Mouse (Mus musculus): ENCODE data around the gene Ssx2ip. TPM values are rescaled to one million over a fixed set of nuclear protein-coding genes. Genes with fewer than 3 reads are reported as not detected.
A peak's percentile ranks its signal among the peaks of the same experiment; 100 is the strongest.

Gene Ssx2ip
- total and polyA plus RNA-seq, 2 experiments: 1.7 to 6.4 TPM

DNA sequence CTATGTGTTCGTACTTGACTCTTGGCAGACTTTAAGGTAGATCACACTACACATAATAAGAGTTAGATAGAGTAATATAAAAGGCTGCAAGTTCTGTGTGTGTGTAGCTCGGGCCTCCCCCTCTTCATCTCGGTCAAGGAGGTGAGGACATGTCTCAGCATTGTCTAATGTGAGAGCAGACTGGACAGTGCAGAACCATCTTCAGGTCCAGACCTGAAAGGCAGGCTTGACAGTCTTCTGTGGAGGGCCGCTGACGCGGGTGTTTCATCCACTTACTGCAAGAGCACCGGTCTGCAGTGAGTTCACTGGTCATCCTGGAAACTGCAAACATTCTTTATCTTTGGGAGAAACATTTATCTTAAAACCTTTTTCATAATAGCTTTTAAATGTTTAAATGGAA, 38.0 kb downstream of the Ssx2ip start:
- peak; percentile 19 for DNase-seq (ENCODE audit: extremely low read depth, low read depth, low spot score)
- Histone ChIP-seq H3K36me3 (ENCODE audit: control insufficient read depth, insufficient read depth, low read length) (peaks cover 1% of the 10 kb centered on the region; the same call in 1 of the 2 replicates), H3K27me3 (ENCODE audit: control insufficient read depth, insufficient read depth, low read length) (no peaks in the 10 kb centered on the region), H3K9ac (ENCODE audit: low read depth, low read length) (no peak overlapping the region), H3K27ac (replicated peaks; ENCODE audit: insufficient read depth, low read depth, low read length) (no peak overlapping the region; the same call in 1 of the 2 replicates), H3K4me3 (ENCODE audit: insufficient read depth, low read depth, low read length) (no peak overlapping the region), H3K4me1 (ENCODE audit: control insufficient read depth, insufficient read depth, low read length) (peaks cover 7% of the 10 kb centered on the region; the same call in 1 of the 2 replicates), H3K79me2 (ENCODE audit: control insufficient read depth, insufficient read depth, low read length) (no peaks in the 10 kb centered on the region)
- TF ChIP-seq POLR2A (IDR thresholded peaks at IDR 0.05; ENCODE audit: extremely low read depth, insufficient read depth, low read length) (no peak), CTCF (IDR thresholded peaks at IDR 0.05; ENCODE audit: low read depth, low read length) (no peak)
- 84% methylated on average over 7 of the region's 7 CpGs for WGBS

- no peak for TF ChIP-seq POLR2A (IDR thresholded peaks at IDR 0.05; ENCODE audit: extremely low read depth, insufficient read depth, low read length)
- no peak for TF ChIP-seq CTCF (IDR thresholded peaks at IDR 0.05; ENCODE audit: low read depth, low read length)
- Histone ChIP-seq H3K4me1 (ENCODE audit: control insufficient read depth, insufficient read depth, low read length) (peaks cover 7% of the 10 kb centered on the region; the same call in 1 of the 2 replicates), H3K9ac (ENCODE audit: low read depth, low read length) (no peak overlapping the region), H3K4me3 (ENCODE audit: insufficient read depth, low read depth, low read length) (no peak overlapping the region), H3K27ac (replicated peaks; ENCODE audit: insufficient read depth, low read depth, low read length) (peak overlapping the region; percentile 59), H3K36me3 (ENCODE audit: control insufficient read depth, insufficient read depth, low read length) (peaks cover 1% of the 10 kb centered on the region; the same call in 1 of the 2 replicates), H3K79me2 (ENCODE audit: control insufficient read depth, insufficient read depth, low read length) (no peaks in the 10 kb centered on the region), H3K27me3 (ENCODE audit: control insufficient read depth, insufficient read depth, low read length) (no peaks in the 10 kb centered on the region)
- WGBS: 81% methylated on average over 8 of the region's 8 CpGs
- no peak for DNase-seq (ENCODE audit: extremely low read depth, low read depth, low spot score)
Observed at GRCm38 (mm10) chr3:146442936-146443335, 38.5 kb downstream of the Ssx2ip start.

- no peak overlapping the region for H3K4me3 ChIP-seq (ENCODE audit: insufficient read depth, low read depth, low read length)
- no peaks in the 10 kb centered on the region for H3K27me3 ChIP-seq (ENCODE audit: control insufficient read depth, insufficient read depth, low read length)
- TF ChIP-seq POLR2A (IDR thresholded peaks at IDR 0.05; ENCODE audit: extremely low read depth, insufficient read depth, low read length): no peak
- no peak for TF ChIP-seq CTCF (IDR thresholded peaks at IDR 0.05; ENCODE audit: low read depth, low read length)
- H3K9ac ChIP-seq (ENCODE audit: low read depth, low read length): no peak overlapping the region
- WGBS: 19% methylated on average over 7 of the region's 7 CpGs
- peak overlapping the region; percentile 73 for H3K27ac ChIP-seq (replicated peaks; ENCODE audit: insufficient read depth, low read depth, low read length)
- H3K36me3 ChIP-seq (ENCODE audit: control insufficient read depth, insufficient read depth, low read length): peaks cover 1% of the 10 kb centered on the region; the same call in 1 of the 2 replicates
- DNase-seq (ENCODE audit: extremely low read depth, low read depth, low spot score): peak; percentile 99
- no peaks in the 10 kb centered on the region for H3K79me2 ChIP-seq (ENCODE audit: control insufficient read depth, insufficient read depth, low read length)
- peaks cover 7% of the 10 kb centered on the region; the same call in 1 of the 2 replicates for H3K4me1 ChIP-seq (ENCODE audit: control insufficient read depth, insufficient read depth, low read length)
Observed at GRCm38 (mm10) chr3:146443380-146443779, 38.9 kb downstream of the Ssx2ip start.

DNA sequence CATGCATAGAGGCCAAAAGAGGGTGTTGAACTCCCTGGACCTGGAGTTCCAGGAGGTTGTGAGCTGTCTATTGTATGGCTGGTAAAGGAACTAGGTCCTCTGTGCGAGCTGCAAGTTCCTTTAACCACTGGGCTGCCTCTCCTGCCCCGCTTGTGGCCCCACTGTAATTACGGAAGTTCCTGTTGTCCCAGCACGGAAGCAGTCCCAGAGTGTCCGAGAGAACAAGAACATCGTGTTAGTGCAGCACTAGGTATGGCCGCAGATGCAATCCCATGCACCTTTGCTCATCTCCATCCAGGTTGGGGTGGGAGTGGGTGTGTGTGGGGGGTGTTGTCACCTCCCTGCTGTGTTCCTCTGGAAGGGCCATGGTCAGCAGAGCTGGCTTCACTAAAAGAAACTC, 40.4 kb downstream of the Ssx2ip start:
- peak; percentile 8 for DNase-seq (ENCODE audit: extremely low read depth, low read depth, low spot score)
- H3K4me3 ChIP-seq (ENCODE audit: insufficient read depth, low read depth, low read length): no peak overlapping the region
- no peak overlapping the region for H3K9ac ChIP-seq (ENCODE audit: low read depth, low read length)
- no peak overlapping the region for H3K27ac ChIP-seq (replicated peaks; ENCODE audit: insufficient read depth, low read depth, low read length)
- TF ChIP-seq CTCF (IDR thresholded peaks at IDR 0.05; ENCODE audit: low read depth, low read length): no peak
- no peak for TF ChIP-seq POLR2A (IDR thresholded peaks at IDR 0.05; ENCODE audit: extremely low read depth, insufficient read depth, low read length)
- H3K36me3 ChIP-seq (ENCODE audit: control insufficient read depth, insufficient read depth, low read length): no peaks in the 10 kb centered on the region; the same call in 1 of the 2 replicates
- H3K4me1 ChIP-seq (ENCODE audit: control insufficient read depth, insufficient read depth, low read length): peaks cover 7% of the 10 kb centered on the region; the same call in 1 of the 2 replicates
- WGBS: 93% methylated on average over 7 of the region's 7 CpGs
- H3K27me3 ChIP-seq (ENCODE audit: control insufficient read depth, insufficient read depth, low read length): no peaks in the 10 kb centered on the region
- no peaks in the 10 kb centered on the region for H3K79me2 ChIP-seq (ENCODE audit: control insufficient read depth, insufficient read depth, low read length)

DNA sequence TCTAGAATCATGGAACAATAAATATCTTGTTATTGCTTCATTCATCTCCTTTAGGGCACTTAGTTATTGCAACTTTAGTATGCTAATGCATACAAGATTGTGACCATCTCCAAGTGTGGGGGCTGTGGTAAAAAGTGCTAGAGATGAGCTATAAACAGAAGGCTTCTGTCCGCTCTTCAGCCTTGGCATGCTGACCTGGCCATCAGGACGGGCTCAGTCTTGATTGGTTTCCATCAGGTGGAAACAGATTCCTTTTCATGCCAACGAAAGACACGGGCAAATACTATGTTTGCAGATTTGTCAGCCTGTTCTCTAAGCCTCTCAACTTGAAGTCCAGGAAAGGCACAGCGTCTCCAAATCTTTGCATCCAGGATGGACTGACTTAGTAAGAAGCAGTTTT, 42.7 kb downstream of the Ssx2ip start:
- no peak overlapping the region for H3K9ac ChIP-seq (ENCODE audit: low read depth, low read length)
- TF ChIP-seq POLR2A (IDR thresholded peaks at IDR 0.05; ENCODE audit: extremely low read depth, insufficient read depth, low read length): no peak
- TF ChIP-seq CTCF (IDR thresholded peaks at IDR 0.05; ENCODE audit: low read depth, low read length): no peak
- H3K4me3 ChIP-seq (ENCODE audit: insufficient read depth, low read depth, low read length): no peak overlapping the region
- no peaks in the 10 kb centered on the region; the same call in 1 of the 2 replicates for H3K36me3 ChIP-seq (ENCODE audit: control insufficient read depth, insufficient read depth, low read length)
- H3K27ac ChIP-seq (replicated peaks; ENCODE audit: insufficient read depth, low read depth, low read length): no peak overlapping the region
- peaks cover 10% of the 10 kb centered on the region for H3K4me1 ChIP-seq (ENCODE audit: control insufficient read depth, insufficient read depth, low read length)
- no peaks in the 10 kb centered on the region for H3K27me3 ChIP-seq (ENCODE audit: control insufficient read depth, insufficient read depth, low read length)
- DNase-seq (ENCODE audit: extremely low read depth, low read depth, low spot score): no peak
- peaks cover 4% of the 10 kb centered on the region; the same call in 1 of the 2 replicates for H3K79me2 ChIP-seq (ENCODE audit: control insufficient read depth, insufficient read depth, low read length)
- 86% methylated on average over 5 of the region's 5 CpGs for WGBS

DNA sequence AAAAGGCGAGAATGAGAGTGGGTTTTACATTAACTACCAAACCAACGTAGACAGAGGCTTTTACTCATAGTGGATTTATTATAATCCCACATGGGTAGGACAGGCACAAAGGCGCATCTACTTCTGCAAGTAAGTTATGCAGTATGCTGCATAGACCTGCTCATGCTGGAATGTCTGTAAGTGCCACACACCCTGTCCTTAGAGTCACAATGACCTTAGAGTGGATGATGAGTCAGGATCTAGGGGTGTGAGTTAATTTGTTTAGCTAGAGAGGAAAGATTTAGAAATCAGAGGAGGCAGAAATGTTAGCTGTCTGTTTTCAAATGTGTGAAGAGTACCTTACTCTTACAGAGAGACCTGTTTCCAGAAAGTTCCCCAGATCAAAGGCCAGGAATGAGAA, 43.2 kb downstream of the Ssx2ip start:
- Histone ChIP-seq H3K27me3 (ENCODE audit: control insufficient read depth, insufficient read depth, low read length) (no peaks in the 10 kb centered on the region), H3K79me2 (ENCODE audit: control insufficient read depth, insufficient read depth, low read length) (peaks cover 4% of the 10 kb centered on the region; the same call in 1 of the 2 replicates), H3K4me3 (ENCODE audit: insufficient read depth, low read depth, low read length) (no peak overlapping the region), H3K36me3 (ENCODE audit: control insufficient read depth, insufficient read depth, low read length) (no peaks in the 10 kb centered on the region), H3K4me1 (ENCODE audit: control insufficient read depth, insufficient read depth, low read length) (peaks cover 8% of the 10 kb centered on the region), H3K27ac (replicated peaks; ENCODE audit: insufficient read depth, low read depth, low read length) (no peak overlapping the region), H3K9ac (ENCODE audit: low read depth, low read length) (no peak overlapping the region)
- no peak for TF ChIP-seq POLR2A (IDR thresholded peaks at IDR 0.05; ENCODE audit: extremely low read depth, insufficient read depth, low read length)
- no peak for TF ChIP-seq CTCF (IDR thresholded peaks at IDR 0.05; ENCODE audit: low read depth, low read length)
- no peak for DNase-seq (ENCODE audit: extremely low read depth, low read depth, low spot score)
- 87% methylated on average over 3 of the region's 3 CpGs for WGBS
